Mouse (Mus musculus): ENCODE measurements at regions not wholly inside any gene's neighbourhood (a gene's known extent, or its start where the extent isn't known, plus 50 kb on each side); places are given as distances from the start of the nearest gene placed in this dataset.
"Not testable (repeated sequence)": the region's sequence is repeated elsewhere in the genome, so short reads cannot be mapped to it uniquely, and the experiment has no call there.

- DNase-seq (ENCODE audit: low spot score) = no peak
Observed at GRCm38 (mm10) chrX:122935358-122935757, 94.1 kb downstream of the Gm17521 start.

GRCm38 (mm10) chrX:122892682-122893081 is 136.8 kb downstream of the Gm17521 start:
- DNase-seq (ENCODE audit: low spot score) = no peak

DNA sequence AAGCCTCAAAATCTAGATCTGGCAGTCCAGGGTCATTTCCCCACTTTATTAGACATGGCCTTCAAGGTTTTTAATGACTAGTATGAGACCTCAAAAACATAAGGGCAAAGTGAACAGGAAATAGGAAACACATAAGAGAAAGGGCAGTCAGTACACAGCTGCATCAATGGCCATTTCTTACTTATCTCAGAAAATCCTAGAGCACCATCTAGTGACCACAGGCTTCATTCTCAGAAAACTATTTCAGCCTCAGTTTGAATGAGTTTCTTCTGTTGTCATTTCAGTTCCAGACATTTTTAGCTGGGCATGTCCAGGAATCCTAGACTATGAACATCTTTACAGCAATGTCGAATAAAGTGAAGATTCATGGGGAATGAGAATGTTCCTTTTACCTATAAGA is 175.0 kb downstream of the Gm17521 start:
- DNase-seq (ENCODE audit: low spot score) = peak; percentile 11

GRCm38 (mm10) chrX:122831222-122831621 is 198.2 kb downstream of the Gm17521 start:
- DNase-seq (ENCODE audit: low spot score) = not testable (repeated sequence)

DNA sequence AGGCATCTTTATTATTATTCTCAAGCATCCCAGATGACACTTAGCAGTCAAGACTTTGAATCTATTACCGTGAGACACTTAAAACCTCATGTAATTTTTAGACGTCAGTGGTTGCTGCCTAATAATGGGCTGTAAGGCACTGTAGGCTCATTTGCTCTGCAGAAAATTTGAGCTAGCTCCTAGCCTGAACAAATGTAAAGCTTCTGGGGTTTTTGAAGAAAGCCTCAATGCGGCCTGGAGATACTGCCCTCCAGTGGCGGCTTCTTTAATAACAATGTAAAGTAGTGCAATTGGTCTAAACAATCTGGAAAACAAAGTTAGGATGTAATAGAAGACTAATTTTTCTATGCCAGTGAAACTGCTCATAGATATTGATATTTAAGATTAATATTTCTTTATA is 203.4 kb downstream of the Gm17521 start:
- peak; percentile 74 for DNase-seq (ENCODE audit: low spot score)

All from retina, embryonic 14.5 days (tissue).